Mouse (Mus musculus) neural tube, embryonic 15.5 days (tissue): Measurements from ENCODE around the gene Aqp9. TPM values are rescaled to one million over a fixed set of nuclear protein-coding genes. Genes with fewer than 3 reads are reported as not detected.
A peak's percentile ranks its signal among the peaks of the same experiment; 100 is the strongest.

Experiments used
- ATAC-seq: fragments of 200-750 bp; cut with Nextera tagmentation; 2 replicates; pipeline ENCODE4 v1.8.0; 2017; ENCODE audit warnings: mild to moderate bottlenecking, moderate TSS enrichment, moderate library complexity; ENCODE audit not compliant: low FRiP score
- H3K27ac ChIP-seq: fragments of 300-500 bp; sonication (generic); replicated peaks from 2 replicates; pipeline ENCODE4 v1.5.1; 2015; ENCODE audit warnings: mild to moderate bottlenecking, inconsistent platforms
- H3K27me3 ChIP-seq: fragments of 300-500 bp; sonication (generic); replicated peaks from 2 replicates; pipeline ENCODE4 v1.6.1; 2015; ENCODE audit warnings: inconsistent platforms
- H3K36me3 ChIP-seq: fragments of 300-500 bp; sonication (generic); 2 replicates; pipeline ENCODE4 v1.6.1; 2015; ENCODE audit warnings: inconsistent platforms
- H3K4me1 ChIP-seq: fragments of 300-500 bp; sonication (generic); 2 replicates; pipeline ENCODE4 v1.6.1; 2015; ENCODE audit warnings: inconsistent platforms
- H3K4me2 ChIP-seq: fragments of 300-500 bp; sonication (generic); 2 replicates; pipeline ENCODE4 v1.6.1; 2015; ENCODE audit warnings: inconsistent platforms, mild to moderate bottlenecking, moderate library complexity
- H3K4me3 ChIP-seq: fragments of 300-500 bp; sonication (generic); replicated peaks from 2 replicates; pipeline ENCODE4 v1.5.1; 2015; ENCODE audit warnings: mild to moderate bottlenecking, inconsistent platforms
- H3K9ac ChIP-seq: fragments of 300-500 bp; sonication (generic); replicated peaks from 2 replicates; pipeline ENCODE4 v1.6.1; 2015; ENCODE audit warnings: mild to moderate bottlenecking, inconsistent platforms
- H3K9me3 ChIP-seq: fragments of 300-500 bp; sonication (generic); replicated peaks from 2 replicates; pipeline ENCODE4 v1.6.1; 2016; ENCODE audit warnings: inconsistent platforms
- WGBS: fragments of 180-500 bp; shearing (Covaris S2); methylation state at CpG from one replicate; pipeline ENCODE4 v1.1.7; 2015; ENCODE audit warnings: mixed read lengths; 5-methylcytosine and 5-hydroxymethylcytosine counted together
- polyA plus RNA-seq: library from polyadenylated mRNA; unstranded; fragments of >200 nt; fragmentation: Nextera tagmentation; extraction: Ambion mirVana; gene quantifications from 2 replicates; pipeline ENCODE4 v1.2.1, GENCODE M21; 2015

Aqp9 gene
- polyA plus RNA-seq, 1 experiment from 2014 or later: 1.1 TPM

GRCm38 (mm10) chr9:71188647-71189415, 20.3 kb upstream of the Aqp9 start:
- H3K36me3 ChIP-seq: no peaks in the 10 kb centered on the region
- no peaks in the 10 kb centered on the region for H3K9me3 ChIP-seq
- H3K4me2 ChIP-seq: peak overlapping the region; percentile 56
- peak overlapping the region; percentile 16; the same call in 1 of the 2 replicates for H3K4me3 ChIP-seq
- H3K27ac ChIP-seq: no peak overlapping the region
- peaks cover 2% of the 10 kb centered on the region for H3K4me1 ChIP-seq
- 9% methylated on average over 12 of the region's 12 CpGs for WGBS
- H3K9ac ChIP-seq: 0 out of 2 replicates have a peak overlapping the region, but pooled peaks have one; percentile 20
- ATAC-seq: peak; percentile 79; the same call in 1 of the 2 replicates
- no peaks in the 10 kb centered on the region for H3K27me3 ChIP-seq

DNA sequence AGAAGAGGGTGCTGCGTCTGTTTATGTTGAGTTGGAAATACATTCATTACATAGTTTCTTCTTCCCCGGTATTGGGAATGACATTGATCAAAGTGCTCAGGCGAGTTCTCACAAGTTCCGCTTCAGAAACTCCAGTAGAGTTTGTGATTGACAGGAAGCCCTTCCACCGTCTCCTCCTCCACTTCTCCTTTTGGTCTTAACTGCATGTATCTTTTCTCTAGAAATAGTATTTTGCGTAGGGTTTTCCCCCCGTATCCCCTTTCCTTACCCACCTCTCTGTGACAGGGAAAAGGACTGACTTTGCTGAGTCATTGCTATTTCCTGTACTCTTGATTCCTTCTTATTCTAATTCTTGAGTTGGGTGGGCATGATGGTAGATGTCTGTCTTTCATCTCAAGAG, 18.9 kb upstream of the Aqp9 start:
- Histone ChIP-seq H3K4me2 (no peak overlapping the region), H3K27me3 (no peaks in the 10 kb centered on the region), H3K4me3 (no peak overlapping the region), H3K9ac (no peak overlapping the region), H3K9me3 (no peaks in the 10 kb centered on the region), H3K36me3 (no peaks in the 10 kb centered on the region), H3K4me1 (peaks cover 2% of the 10 kb centered on the region), H3K27ac (no peak overlapping the region)
- WGBS: 98% methylated on average over 7 of the region's 7 CpGs
- ATAC-seq: no peak

DNA sequence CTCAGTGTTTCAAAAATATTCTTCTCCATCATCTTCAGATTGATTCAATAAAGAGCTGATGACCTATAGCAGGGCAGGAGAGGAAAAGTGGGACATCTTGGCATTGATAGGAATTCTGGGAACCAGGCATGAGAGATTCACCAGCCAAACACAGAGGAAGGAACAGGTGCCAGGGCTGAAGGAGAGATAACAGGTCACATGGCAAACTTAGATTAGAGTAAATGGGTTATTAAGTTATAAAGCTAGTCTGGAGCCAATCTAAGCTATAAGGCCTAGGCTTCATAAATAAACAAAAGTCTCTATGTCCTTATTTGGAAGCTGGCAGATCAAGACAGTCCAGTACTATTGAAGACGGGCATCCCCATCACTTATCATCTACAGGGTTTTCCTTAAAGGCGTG, 17.3 kb upstream of the Aqp9 start:
- no peaks in the 10 kb centered on the region for H3K27me3 ChIP-seq
- no peak overlapping the region for H3K4me2 ChIP-seq
- peaks cover 2% of the 10 kb centered on the region for H3K4me1 ChIP-seq
- no peak for ATAC-seq
- H3K9me3 ChIP-seq: no peaks in the 10 kb centered on the region
- 92% methylated on average over 2 of the region's 2 CpGs for WGBS
- H3K9ac ChIP-seq: no peak overlapping the region
- H3K36me3 ChIP-seq: no peaks in the 10 kb centered on the region
- no peak overlapping the region for H3K27ac ChIP-seq
- H3K4me3 ChIP-seq: no peak overlapping the region

DNA sequence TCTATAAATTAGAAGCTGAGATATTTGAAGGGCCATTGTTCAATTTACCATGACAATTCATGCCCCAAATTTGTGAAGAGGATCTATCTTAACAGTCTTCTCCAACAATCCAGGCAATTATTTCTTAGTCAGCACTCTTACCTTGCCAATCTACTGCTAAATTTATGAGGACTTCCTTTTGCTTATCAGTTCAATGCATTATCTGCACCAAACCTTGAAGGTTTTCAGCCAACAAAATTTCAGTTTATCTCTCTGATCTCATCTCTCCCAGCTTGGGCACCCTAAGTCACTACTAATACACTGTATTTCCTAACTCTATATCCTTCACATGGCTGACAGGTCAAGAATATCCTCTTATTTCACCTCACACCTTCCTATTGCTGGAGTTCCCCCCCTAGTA, 16.8 kb upstream of the Aqp9 start:
- no peak overlapping the region for H3K9ac ChIP-seq
- no peaks in the 10 kb centered on the region for H3K27me3 ChIP-seq
- H3K9me3 ChIP-seq: no peaks in the 10 kb centered on the region
- ATAC-seq: no peak
- no peak overlapping the region for H3K27ac ChIP-seq
- H3K4me1 ChIP-seq: peaks cover 2% of the 10 kb centered on the region
- H3K4me3 ChIP-seq: no peak overlapping the region
- no peak overlapping the region for H3K4me2 ChIP-seq
- no peaks in the 10 kb centered on the region for H3K36me3 ChIP-seq

DNA sequence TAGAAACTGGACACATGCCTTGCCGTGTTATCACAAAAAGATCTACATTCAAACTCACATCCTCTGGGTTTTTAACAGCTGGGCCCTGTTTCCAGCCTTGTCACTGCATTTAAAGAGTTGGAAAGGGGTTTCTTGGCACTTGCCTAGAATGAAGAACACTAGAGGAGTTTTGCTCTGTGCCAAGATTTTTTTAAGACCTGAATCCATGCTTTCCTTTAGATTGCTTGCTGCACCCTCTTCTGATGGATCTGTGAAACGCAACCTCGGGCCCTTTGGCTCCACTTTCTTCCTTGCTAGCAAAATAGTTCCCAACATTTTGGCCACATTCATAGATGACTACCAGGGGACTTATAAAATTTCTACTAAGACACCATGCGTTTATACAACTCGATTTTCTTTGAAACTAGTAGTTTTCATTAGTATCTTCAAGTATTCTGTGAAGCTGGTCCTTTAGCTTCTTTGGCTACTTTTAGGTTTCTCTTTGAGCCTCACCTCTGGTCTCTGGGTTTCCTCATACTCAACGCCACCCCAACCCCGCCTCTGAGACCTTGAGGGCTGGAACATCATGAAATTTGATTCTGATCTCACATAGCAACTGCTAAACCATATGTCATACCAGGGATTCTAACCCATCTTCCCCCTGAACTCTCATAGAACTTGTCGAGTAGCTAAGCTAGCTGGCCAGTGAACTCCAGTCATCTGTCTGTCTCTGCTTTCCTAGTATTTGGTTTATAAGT, 11.7 kb upstream of the Aqp9 start:
- no peak for ATAC-seq
- no peaks in the 10 kb centered on the region for H3K36me3 ChIP-seq
- no peaks in the 10 kb centered on the region for H3K9me3 ChIP-seq
- H3K4me2 ChIP-seq: no peak overlapping the region
- H3K27ac ChIP-seq: no peak overlapping the region
- no peaks in the 10 kb centered on the region for H3K27me3 ChIP-seq
- H3K4me1 ChIP-seq: no peaks in the 10 kb centered on the region
- no peak overlapping the region for H3K4me3 ChIP-seq
- no peak overlapping the region for H3K9ac ChIP-seq
- 80% methylated on average over 8 of the region's 8 CpGs for WGBS

DNA sequence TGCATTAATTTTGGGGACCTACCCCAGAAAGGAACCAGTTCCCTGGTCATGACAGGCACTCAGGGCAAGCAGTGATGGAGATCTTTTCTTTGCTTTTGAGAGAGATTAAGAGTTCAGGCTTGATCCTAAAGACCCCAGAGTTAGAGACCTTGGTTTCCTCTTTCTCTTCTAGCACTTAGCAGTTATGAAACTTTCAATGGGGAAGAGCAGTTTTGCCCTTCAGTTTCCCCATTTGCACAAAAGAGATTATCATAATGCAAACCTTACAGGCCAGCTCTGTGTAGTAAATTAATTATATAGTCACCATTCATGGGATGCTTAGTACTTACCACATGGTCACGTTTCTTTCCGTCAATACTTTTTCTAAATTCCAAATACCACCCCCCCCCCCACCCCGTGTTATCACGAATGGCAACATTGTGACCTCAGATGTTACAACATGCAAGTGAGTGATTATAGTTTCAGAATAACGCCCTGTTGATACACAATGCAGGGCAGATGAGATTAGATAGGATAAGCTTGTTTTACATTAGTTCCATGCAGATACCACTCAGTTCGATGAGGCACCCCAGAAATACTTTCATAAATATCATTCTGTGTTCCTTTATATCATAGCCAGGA, 10.9 kb upstream of the Aqp9 start:
- Histone ChIP-seq H3K4me3 (no peak overlapping the region), H3K9ac (no peak overlapping the region), H3K27ac (no peak overlapping the region), H3K4me2 (no peak overlapping the region), H3K9me3 (no peaks in the 10 kb centered on the region), H3K36me3 (no peaks in the 10 kb centered on the region), H3K4me1 (no peaks in the 10 kb centered on the region), H3K27me3 (no peaks in the 10 kb centered on the region)
- no peak for ATAC-seq
- 86% methylated on average over 6 of the region's 6 CpGs for WGBS

DNA sequence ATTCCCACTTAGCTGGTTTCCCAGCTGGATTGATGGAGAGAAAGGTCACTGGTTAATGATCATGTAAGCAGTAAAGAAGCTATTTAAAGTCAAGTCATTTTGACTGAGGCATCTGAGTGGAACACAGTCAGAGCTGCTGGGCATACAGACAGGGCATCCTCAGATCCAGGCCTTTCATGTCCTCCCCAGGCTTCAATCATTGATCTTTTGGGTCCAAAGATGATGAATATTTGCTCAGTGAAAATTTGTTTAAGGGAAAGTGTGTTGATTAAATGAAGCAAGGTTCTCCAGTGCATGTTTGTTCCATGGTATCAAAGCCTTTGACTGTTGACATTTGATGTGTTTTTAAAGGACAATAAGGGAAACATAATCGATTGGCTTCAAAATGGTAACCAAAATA, 7.2 kb upstream of the Aqp9 start:
- Histone ChIP-seq H3K4me3 (no peak overlapping the region), H3K4me1 (no peaks in the 10 kb centered on the region), H3K27me3 (no peaks in the 10 kb centered on the region), H3K27ac (no peak overlapping the region), H3K4me2 (no peak overlapping the region), H3K36me3 (no peaks in the 10 kb centered on the region), H3K9ac (no peak overlapping the region), H3K9me3 (no peaks in the 10 kb centered on the region)
- ATAC-seq: no peak
- 98% methylated on average over 1 of the region's 1 CpGs for WGBS

- no peak overlapping the region for H3K4me2 ChIP-seq
- no peaks in the 10 kb centered on the region for H3K9me3 ChIP-seq
- ATAC-seq: no peak
- no peaks in the 10 kb centered on the region for H3K27me3 ChIP-seq
- WGBS: 89% methylated on average over 5 of the region's 5 CpGs
- no peak overlapping the region for H3K27ac ChIP-seq
- H3K4me1 ChIP-seq: no peaks in the 10 kb centered on the region
- no peak overlapping the region for H3K9ac ChIP-seq
- H3K36me3 ChIP-seq: no peaks in the 10 kb centered on the region
- H3K4me3 ChIP-seq: no peak overlapping the region
These were observed 6.0 kb upstream of the Aqp9 start for GRCm38 (mm10) chr9:71174316-71174975.

DNA sequence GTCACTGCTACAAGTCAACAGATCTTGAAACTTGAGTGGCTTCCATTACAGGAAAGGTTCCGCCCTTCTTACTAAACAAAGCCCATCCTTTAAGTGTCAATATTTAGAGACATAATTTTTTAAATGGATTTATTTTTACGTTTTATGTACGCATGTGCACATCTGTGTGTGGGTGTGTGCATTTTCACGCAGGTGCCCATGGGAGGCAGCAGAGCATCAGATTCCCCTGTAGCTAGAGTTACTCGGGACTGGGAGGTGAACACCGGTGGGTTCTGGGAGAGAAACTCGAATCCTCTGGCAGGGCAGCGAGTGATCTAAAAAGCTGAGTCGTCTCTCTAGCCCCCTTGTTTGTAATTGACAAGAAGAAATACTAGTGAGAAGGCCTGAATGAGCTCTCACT, 5.1 kb upstream of the Aqp9 start:
- H3K9ac ChIP-seq: no peak overlapping the region
- H3K4me2 ChIP-seq: no peak overlapping the region
- H3K9me3 ChIP-seq: no peaks in the 10 kb centered on the region
- H3K27me3 ChIP-seq: no peaks in the 10 kb centered on the region
- WGBS: 67% methylated on average over 9 of the region's 9 CpGs
- H3K4me3 ChIP-seq: no peak overlapping the region
- H3K36me3 ChIP-seq: no peaks in the 10 kb centered on the region
- no peak overlapping the region for H3K27ac ChIP-seq
- peaks cover 4% of the 10 kb centered on the region for H3K4me1 ChIP-seq
- no peak for ATAC-seq

GRCm38 (mm10) chr9:71167473-71168215, 838 bp downstream of the Aqp9 start:
- peak overlapping the region; percentile 70 for H3K27ac ChIP-seq
- no peak overlapping the region for H3K4me2 ChIP-seq
- ATAC-seq: no peak
- H3K27me3 ChIP-seq: no peaks in the 10 kb centered on the region
- no peaks in the 10 kb centered on the region for H3K36me3 ChIP-seq
- peaks cover 11% of the 10 kb centered on the region for H3K4me1 ChIP-seq
- no peak overlapping the region for H3K4me3 ChIP-seq
- WGBS: 26% methylated on average over 2 of the region's 2 CpGs
- H3K9me3 ChIP-seq: no peaks in the 10 kb centered on the region
- H3K9ac ChIP-seq: no peak overlapping the region

DNA sequence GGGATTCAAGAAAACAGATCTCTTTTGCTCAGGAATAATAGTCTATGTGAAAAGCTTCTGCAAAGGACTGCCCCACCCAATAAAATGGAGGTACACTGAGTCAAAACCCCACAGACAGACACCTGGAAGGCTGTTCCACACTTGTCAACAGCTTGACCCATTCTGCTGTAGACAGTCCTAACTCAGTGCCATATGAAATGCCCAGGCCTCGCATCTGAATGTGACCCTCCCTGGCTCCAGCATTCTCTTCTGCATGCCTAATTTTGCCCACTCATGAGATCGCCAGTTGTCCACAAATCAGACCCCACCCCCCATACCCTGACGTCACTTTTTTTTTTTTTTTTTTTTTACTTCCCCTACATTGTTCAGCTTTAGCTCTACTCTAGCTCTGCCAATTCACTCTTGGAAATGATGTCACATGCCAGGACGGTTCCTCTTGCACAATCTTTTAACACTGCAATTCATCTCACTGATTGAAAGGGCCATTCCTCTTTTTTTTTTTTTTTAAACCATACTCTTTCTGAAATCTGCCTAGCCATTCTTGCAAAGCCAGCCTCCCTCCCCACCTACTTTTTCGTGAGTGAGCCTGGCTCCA, 1.5 kb downstream of the Aqp9 start:
- H3K9me3 ChIP-seq: no peaks in the 10 kb centered on the region
- H3K4me3 ChIP-seq: no peak overlapping the region
- H3K36me3 ChIP-seq: no peaks in the 10 kb centered on the region
- H3K27me3 ChIP-seq: no peaks in the 10 kb centered on the region
- no peak overlapping the region for H3K4me2 ChIP-seq
- H3K9ac ChIP-seq: no peak overlapping the region
- H3K27ac ChIP-seq: peak overlapping the region; percentile 70
- 58% methylated on average over 5 of the region's 5 CpGs for WGBS
- peaks cover 11% of the 10 kb centered on the region for H3K4me1 ChIP-seq
- no peak for ATAC-seq
